Comparison of ENCODE assay signal across 8 mouse cellular contexts in the genomic region with DNA sequence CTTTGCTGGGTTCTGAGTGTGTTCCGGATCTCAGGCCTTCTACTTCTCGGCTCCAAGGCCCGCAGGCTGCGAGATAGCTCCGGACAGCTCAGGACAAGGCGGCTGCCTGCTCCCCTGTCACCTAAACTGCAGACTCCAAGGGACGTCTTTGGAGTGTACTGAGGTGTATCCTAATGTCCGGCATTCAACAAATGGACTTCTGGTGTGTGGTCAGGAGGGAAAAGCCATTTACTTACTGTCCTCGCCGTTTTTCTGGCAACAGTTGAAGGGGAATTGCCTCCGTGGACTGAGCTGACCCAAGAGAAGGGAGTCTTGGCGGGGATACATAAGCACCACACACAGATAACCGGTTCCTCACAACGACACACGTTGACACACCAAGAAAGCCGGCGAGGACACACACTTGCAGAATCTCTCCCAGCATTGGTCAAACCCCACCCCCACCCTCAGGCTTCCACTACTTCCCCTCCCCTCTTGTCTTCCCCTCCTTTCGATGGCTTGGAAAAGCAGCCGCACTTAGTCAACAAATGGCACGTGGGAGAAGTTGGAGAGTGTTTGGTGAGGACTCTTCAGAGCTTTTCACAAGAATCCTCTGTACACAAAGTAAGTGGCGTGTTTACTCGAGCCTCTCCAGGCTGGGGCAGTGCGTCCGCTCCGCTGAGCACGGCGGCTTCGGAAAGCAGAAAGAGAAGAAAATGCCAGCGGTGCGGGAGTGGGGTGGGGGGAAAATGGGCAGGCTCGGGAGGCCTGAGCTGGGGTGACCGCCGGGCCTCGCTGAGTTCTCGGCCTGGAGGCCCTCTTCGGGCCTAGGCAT. TPM values are rescaled to one million over a fixed set of nuclear protein-coding genes. Genes with fewer than 3 reads are reported as not detected.
DNase-seq lines count a peak whose midpoint lies in the region; ATAC-seq and TF ChIP-seq lines count a peak whose summit lies in the region.

No protein-coding gene starts in this region.

- WGBS in liver, postnatal 0 days (ENCODE audit: insufficient replicate concordance): 2% methylated on average over 36 of the region's 36 CpGs

- H3K27me3 ChIP-seq in E14TG2a.4 (ENCODE audit: insufficient read depth, low read length): peaks cover 76% of the 10 kb centered on the region
- H3K27me3 ChIP-seq in liver, postnatal 0 days (ENCODE audit: insufficient read depth, low read length): peaks cover 97% of the 10 kb centered on the region

- TF ChIP-seq EP300 in liver, postnatal 0 days (IDR thresholded peaks at IDR 0.05; ENCODE audit: low read depth): no peak

- H3K9ac ChIP-seq in liver, postnatal 0 days (replicated peaks): no peak overlapping the region

- 0 out of 2 replicates have a peak, but pooled peaks have one; percentile 7 for ATAC-seq in granulocyte monocyte progenitor cell, adult 5-6 weeks (replicated peaks; ENCODE audit: poor library complexity, severe bottlenecking)
- ATAC-seq in liver, postnatal 0 days: no peak

- no peak for TF ChIP-seq CTCF in E14TG2a.4 (conservative IDR thresholded peaks at IDR 0.05; ENCODE audit: low read length)
- TF ChIP-seq CTCF in liver, postnatal 0 days (IDR thresholded peaks at IDR 0.05; ENCODE audit: low read depth): no peak

- no peak overlapping the region for H3K27ac ChIP-seq in liver, postnatal 0 days (ENCODE audit: low read depth)

- H3K4me1 ChIP-seq in E14TG2a.4 (replicated peaks; ENCODE audit: low read depth, low read length): peaks cover 79% of the 10 kb centered on the region
- peaks cover 21% of the 10 kb centered on the region for H3K4me1 ChIP-seq in liver, postnatal 0 days (ENCODE audit: insufficient read depth)

- H3K4me2 ChIP-seq in liver, postnatal 0 days (ENCODE audit: low read depth, low read length): peak overlapping the region; percentile 74

- H3K36me3 ChIP-seq in E14TG2a.4 (ENCODE audit: insufficient read depth, low read length): 0 out of 2 replicates have a peak, but pooled peaks cover 5% of the 10 kb centered on the region
- no peaks in the 10 kb centered on the region for H3K36me3 ChIP-seq in liver, postnatal 0 days (replicated peaks; ENCODE audit: insufficient read depth, low read length)

- no peaks in the 10 kb centered on the region for H3K9me3 ChIP-seq in E14TG2a.4 (ENCODE audit: low read length)
- no peaks in the 10 kb centered on the region for H3K9me3 ChIP-seq in liver, postnatal 0 days (ENCODE audit: low read length)

- peak overlapping the region; percentile 84 for H3K4me3 ChIP-seq in E14TG2a.4 (replicated peaks; ENCODE audit: low read length)
- peak overlapping the region; percentile 43 for H3K4me3 ChIP-seq in liver, postnatal 0 days (ENCODE audit: low read depth, low read length)

- peak; percentile 53 for DNase-seq in ZHBTc4 (ENCODE audit: low read depth, low spot score)
- DNase-seq in liver, postnatal 0 days: no peak
- peak; percentile 72 for DNase-seq in retina, embryonic 14.5 days (ENCODE audit: low spot score)
- DNase-seq in layer of hippocampus, adult 11-12 months (ENCODE audit: low spot score): no peak
- DNase-seq in right cerebral cortex, adult 2 months (ENCODE audit: low spot score in 2 of 2): no peak
- DNase-seq in c-Kit-positive CD71-positive TER-119-positive erythroid progenitor cells, embryonic 14.5 days (ENCODE audit: low spot score): no peak

RNA-seq across cellular contexts. Expression of a gene that starts 5.6 kb away (rescaled TPM):
- not detected in 2 replicates for total RNA-seq in granulocyte monocyte progenitor cell, adult 5-6 weeks (2014; fragmentation: Nextera tagmentation)
- 0.10 TPM in 1 of 2 replicates, not detected in the other for total RNA-seq in granulocyte monocyte progenitor cell, adult 5-6 weeks (2017)
- polyA plus RNA-seq in liver, postnatal 0 days (2015; fragmentation: Nextera tagmentation; extraction: Ambion mirVana): not detected in 2 replicates

Comparison
In these comparisons a context has a peak if more than half of its experiments do, and no peak if none do; other contexts are left out.
1. DNase-seq: peak in ZHBTc4 (single experiment) and retina, embryonic 14.5 days (single experiment); none in liver, postnatal 0 days (single experiment), layer of hippocampus, adult 11-12 months (single experiment), right cerebral cortex, adult 2 months (0 of 2) and c-Kit-positive CD71-positive TER-119-positive erythroid progenitor cells, embryonic 14.5 days (single experiment).